Mouse (Mus musculus) C2C12 (cell line): ENCODE measurements around the gene Fam13a.

Source experiments
- CTCF ChIP-seq: IDR thresholded peaks from one replicate; pipeline ENCODE4 v1.5.1; 2011; ENCODE audit not compliant: control insufficient read depth, insufficient read depth, insufficient read length
- MAX ChIP-seq: IDR thresholded peaks from one replicate; pipeline ENCODE4 v1.6.1; 2011; ENCODE audit warnings: mild to moderate bottlenecking, control low read depth

GRCm38 (mm10) chr6:59024164-59024724, at the start of gene Fam13a:
- TF ChIP-seq MAX (no peak), CTCF (no peak)
